Mouse (Mus musculus) CH12.LX (cell line): ENCODE measurements around the gene Dscaml1. TPM values are rescaled to one million over a fixed set of nuclear protein-coding genes. Genes with fewer than 3 reads are reported as not detected.

Source experiments
- DNase-seq: peaks from one replicate; pipeline ENCODE4 v3.0.0-alpha.2; 2013; ENCODE audit errors: extremely low read depth
- H3K27ac ChIP-seq: 2 replicates; pipeline ENCODE4 v1.5.1; 2012; ENCODE audit warnings: low read depth, mild to moderate bottlenecking, control low read depth, moderate library complexity; ENCODE audit not compliant: insufficient read depth
- H3K27me3 ChIP-seq: replicated peaks from 2 replicates; pipeline ENCODE3; 2012; ENCODE audit warnings: inconsistent platforms
- H3K36me3 ChIP-seq, 2 experiments: replicated peaks in 1 of 2; 2 replicates each; pipeline versions ENCODE3 to v1.6.1; 2012; ENCODE audit warnings: inconsistent platforms in 1 of 2, low read length in 1 of 2, mild to moderate bottlenecking in 1 of 2, mixed read lengths in 1 of 2, moderate library complexity in 1 of 2; ENCODE audit not compliant: control insufficient read depth in 1 of 2, insufficient read depth in 1 of 2
- H3K4me1 ChIP-seq, 2 experiments: 2 replicates each; pipeline ENCODE4 v1.6.1; 2012; ENCODE audit warnings: inconsistent platforms in 1 of 2, moderate library complexity in 1 of 2; ENCODE audit not compliant: insufficient read depth in 2 of 2, control insufficient read depth in 1 of 2
- H3K4me2 ChIP-seq: 2 replicates; pipeline ENCODE4 v1.6.1; 2012; ENCODE audit warnings: low read depth, mild to moderate bottlenecking, control low read depth; ENCODE audit not compliant: poor library complexity, insufficient read depth, severe bottlenecking
- H3K4me3 ChIP-seq, 3 experiments: fragments of 150-350 bp in 1 of 3; sonication (generic) in 1 of 3; replicated peaks in 1 of 3; 2 replicates each; pipeline versions ENCODE3 to v1.5.1; 2011 to 2012; ENCODE audit warnings: low read depth in 2 of 3, low read length in 2 of 3, mild to moderate bottlenecking in 2 of 3, moderate library complexity in 2 of 3, control low read depth in 1 of 3, improper control_type of control experiment in 1 of 3, inconsistent platforms in 1 of 3, mixed read lengths in 1 of 3; ENCODE audit not compliant: poor library complexity in 1 of 3
- H3K79me2 ChIP-seq: replicated peaks from 2 replicates; pipeline ENCODE4 v1.6.1; 2012; ENCODE audit warnings: mild to moderate bottlenecking, moderate library complexity; ENCODE audit not compliant: control insufficient read depth, poor library complexity, insufficient read depth, severe bottlenecking; ENCODE audit errors: extremely low read depth
- H3K9ac ChIP-seq: 2 replicates; pipeline ENCODE4 v1.6.1; 2012; ENCODE audit warnings: low read depth, mild to moderate bottlenecking, control low read depth, moderate library complexity; ENCODE audit not compliant: insufficient read depth
- H3K9me3 ChIP-seq: replicated peaks from 2 replicates; pipeline ENCODE3; 2012; ENCODE audit warnings: low read length, inconsistent platforms, mixed read lengths
- CHD2 ChIP-seq: IDR thresholded peaks from 2 replicates; pipeline ENCODE4 v1.6.1; 2011; ENCODE audit warnings: low read length, improper control_type of control experiment
- CTCF ChIP-seq, 2 experiments: IDR thresholded peaks in 1 of 2; conservative IDR thresholded peaks in 1 of 2; 2 replicates each; pipeline ENCODE4 v1.5.1; 2011 to 2012; ENCODE audit warnings: low read depth in 2 of 2, low read length in 2 of 2, improper control_type of control experiment in 1 of 2, inconsistent platforms in 1 of 2, mild to moderate bottlenecking in 1 of 2, moderate library complexity in 1 of 2
- E2F4 ChIP-seq: IDR thresholded peaks from 2 replicates; pipeline ENCODE4 v1.6.1; 2011; ENCODE audit warnings: low read depth, low read length, improper control_type of control experiment; ENCODE audit not compliant: insufficient replicate concordance
- ELF1 ChIP-seq: IDR thresholded peaks from 2 replicates; pipeline ENCODE4 v1.6.1; 2014; ENCODE audit warnings: low read depth, mild to moderate bottlenecking, inconsistent platforms, low read length, improper control_type of control experiment
- EP300 ChIP-seq: IDR thresholded peaks from 2 replicates; pipeline ENCODE4 v1.6.1; 2011; ENCODE audit warnings: low read length, improper control_type of control experiment
- HCFC1 ChIP-seq: IDR thresholded peaks from 2 replicates; pipeline ENCODE4 v1.6.1; 2012; ENCODE audit warnings: low read depth, mild to moderate bottlenecking, inconsistent platforms, low read length, improper control_type of control experiment
- JUN ChIP-seq: IDR thresholded peaks from 2 replicates; pipeline ENCODE4 v1.6.1; 2011; ENCODE audit warnings: low read depth, mild to moderate bottlenecking, low read length, improper control_type of control experiment, moderate library complexity; ENCODE audit not compliant: insufficient read depth
- KAT2A ChIP-seq: IDR thresholded peaks from 2 replicates; pipeline ENCODE4 v1.6.1; 2012; ENCODE audit warnings: low read length, improper control_type of control experiment, inconsistent platforms; ENCODE audit not compliant: insufficient replicate concordance
- MXI1 ChIP-seq: IDR thresholded peaks from 2 replicates; pipeline ENCODE4 v1.6.1; 2011; ENCODE audit warnings: mild to moderate bottlenecking, low read depth, low read length, improper control_type of control experiment
- NRF1 ChIP-seq: IDR thresholded peaks from 2 replicates; pipeline ENCODE4 v1.6.1; 2014; ENCODE audit warnings: low read depth, mild to moderate bottlenecking, inconsistent platforms, low read length, improper control_type of control experiment, moderate library complexity
- PAX5 ChIP-seq: IDR thresholded peaks from 2 replicates; pipeline ENCODE4 v1.6.1; 2012; ENCODE audit warnings: low read length, inconsistent platforms, mixed read lengths
- POLR2AphosphoS2 ChIP-seq: IDR thresholded peaks from 2 replicates; pipeline ENCODE4 v1.6.1; 2011; ENCODE audit warnings: low read depth, low read length, improper control_type of control experiment
- RAD21 ChIP-seq: IDR thresholded peaks from 2 replicates; pipeline ENCODE4 v1.6.1; 2011; ENCODE audit warnings: low read depth, mild to moderate bottlenecking, low read length, improper control_type of control experiment, moderate library complexity
- SIN3A ChIP-seq: IDR thresholded peaks from 2 replicates; pipeline ENCODE4 v1.6.1; 2012; ENCODE audit warnings: low read length, improper control_type of control experiment, inconsistent platforms
- TBP ChIP-seq: conservative IDR thresholded peaks from 2 replicates; pipeline ENCODE4 v1.6.1; 2011; ENCODE audit warnings: low read depth, low read length, improper control_type of control experiment
- TCF12 ChIP-seq: IDR thresholded peaks from 2 replicates; pipeline ENCODE4 v1.6.1; 2014; ENCODE audit warnings: low read depth, mild to moderate bottlenecking, inconsistent platforms, low read length, improper control_type of control experiment
- USF2 ChIP-seq: conservative IDR thresholded peaks from 2 replicates; pipeline ENCODE4 v1.6.1; 2011; ENCODE audit warnings: low read depth, low read length, improper control_type of control experiment
- ZKSCAN1 ChIP-seq: IDR thresholded peaks from 2 replicates; pipeline ENCODE4 v1.6.1; 2012; ENCODE audit warnings: low read depth, inconsistent platforms, low read length, improper control_type of control experiment, borderline replicate concordance
- dilution Hi-C: fragments of 300-500 bp; cut with MboI; formaldehyde crosslinking; loops from 2 replicates; pipeline ENCODE4 v1.14.3; 2020; ENCODE audit warnings: low sequenced_read_pairs; ENCODE audit not compliant: extremely low pct_unique_long_range_greater_than_20kb, extremely low pct_ligation_motif_present
- in situ Hi-C: fragments of 300-500 bp; cut with MboI; formaldehyde crosslinking; loops from 3 replicates; pipeline ENCODE4 v1.14.3; 2019; ENCODE audit warnings: low sequenced_read_pairs, low pct_ligation_motif_present, low pct_unique_long_range_greater_than_20kb, mixed read lengths
- polyA plus RNA-seq: library from polyadenylated mRNA; unstranded; fragments of >175 nt; gene quantifications from 2 replicates; pipeline ENCODE4 v1.2.1, GENCODE M21; 2012; ENCODE audit warnings: low read depth; ENCODE audit not compliant: insufficient read length
- total RNA-seq, 2 experiments: library from RNA; depleted of rRNA; stranded (reverse); fragments of 300-350 nt in 1 of 2; fragments of >200 nt in 1 of 2; gene quantifications; 2 replicates each; pipeline ENCODE4 v1.2.3; 2012 to 2014

Gene Dscaml1
- total and polyA plus RNA-seq, 3 experiments: not detected

DNA sequence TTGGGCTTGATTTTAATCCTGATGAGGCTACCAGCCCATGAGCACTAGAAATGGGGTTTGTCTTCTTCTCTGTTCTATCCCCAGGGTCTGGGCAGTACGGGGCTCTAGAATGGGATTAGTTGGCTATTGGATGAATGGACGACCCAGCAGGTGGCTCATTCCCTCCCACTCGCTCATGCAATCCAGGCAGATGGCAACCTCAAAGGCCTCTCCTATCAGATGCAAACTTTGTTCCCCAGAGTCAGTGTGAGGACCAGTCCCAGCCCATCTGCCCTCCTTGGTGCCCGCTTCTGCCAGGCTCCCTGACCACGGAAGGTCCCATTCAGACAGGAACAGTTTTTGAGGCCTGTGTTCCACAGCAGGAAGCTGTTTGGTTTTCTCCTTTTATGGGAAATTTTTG lies 123.4 kb downstream of the Dscaml1 start:
- no peak for TF ChIP-seq HCFC1
- TF ChIP-seq JUN: no peak
- Histone ChIP-seq H3K36me3 (no peaks in the 10 kb centered on the region), H3K27me3 (peaks cover 15% of the 10 kb centered on the region), H3K4me3 (no peak overlapping the region), H3K4me2 (no peak overlapping the region), H3K27ac (no peak overlapping the region), H3K79me2 (no peaks in the 10 kb centered on the region), H3K9me3 (no peaks in the 10 kb centered on the region), H3K4me1 (peaks cover 0 to 28% of the 10 kb centered on the region in 2 experiments; a peak in 2 of 4 replicates), H3K9ac (no peak overlapping the region)
- no peak for DNase-seq
- dilution Hi-C loops: no loop called here
- in situ Hi-C loops: no loop called here

GRCm38 (mm10) chr9:45550210-45550609 lies 123.8 kb downstream of the Dscaml1 start:
- H3K4me1 ChIP-seq: peaks cover 0 to 28% of the 10 kb centered on the region in 2 experiments; a peak in 2 of 4 replicates
- H3K27me3 ChIP-seq: peaks cover 15% of the 10 kb centered on the region
- TF ChIP-seq HCFC1 (no peak), SIN3A (no peak), CTCF (conservative IDR thresholded peaks at IDR 0.05 in 1 of 2, IDR thresholded peaks at IDR 0.05 in 1 of 2; ENCODE audit: low read depth in 2 of 2, low read length in 2 of 2) (no peak), PAX5 (no peak), KAT2A (no peak)
- in situ Hi-C loops: no loop called here
- no peak overlapping the region for H3K27ac ChIP-seq
- no peak overlapping the region for H3K9ac ChIP-seq
- no peaks in the 10 kb centered on the region for H3K79me2 ChIP-seq
- H3K4me3 ChIP-seq: no peak overlapping the region
- dilution Hi-C loops: no loop called here
- DNase-seq: no peak
- H3K36me3 ChIP-seq: no peaks in the 10 kb centered on the region
- no peak overlapping the region for H3K4me2 ChIP-seq
- H3K9me3 ChIP-seq: no peaks in the 10 kb centered on the region

DNA sequence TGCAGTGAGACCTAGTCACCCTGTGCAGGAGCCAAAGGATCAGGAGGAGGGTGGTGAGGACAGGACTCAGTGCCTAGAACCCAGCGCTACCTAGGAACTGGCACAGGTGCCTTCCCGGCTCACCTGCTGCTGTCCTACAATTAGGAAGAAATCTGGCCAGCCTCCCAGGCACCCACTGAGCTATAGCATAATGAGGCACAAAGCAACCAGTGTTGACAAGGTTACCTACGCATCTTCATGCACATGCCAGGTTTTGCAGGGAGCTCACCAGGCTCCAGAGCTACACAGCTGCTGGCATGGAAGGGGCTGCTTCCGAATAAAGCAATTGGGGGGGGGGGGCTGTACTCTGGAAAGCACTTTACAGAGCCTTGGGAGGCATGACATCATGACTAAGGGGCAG lies 124.2 kb downstream of the Dscaml1 start:
- no peak for TF ChIP-seq ELF1
- no peak for TF ChIP-seq MXI1
- TF ChIP-seq TBP: no peak
- TF ChIP-seq POLR2AphosphoS2: no peak
- no peak for TF ChIP-seq USF2
- TF ChIP-seq KAT2A: no peak
- no peak for TF ChIP-seq RAD21
- no peak for TF ChIP-seq ZKSCAN1
- TF ChIP-seq CTCF (conservative IDR thresholded peaks at IDR 0.05 in 1 of 2, IDR thresholded peaks at IDR 0.05 in 1 of 2; ENCODE audit: low read depth in 2 of 2, low read length in 2 of 2): no peak
- TF ChIP-seq HCFC1: no peak
- no peak for TF ChIP-seq E2F4
- no peak for TF ChIP-seq CHD2
- TF ChIP-seq EP300: no peak
- no peak for TF ChIP-seq NRF1
- TF ChIP-seq JUN: no peak
- no peak for TF ChIP-seq TCF12
- Histone ChIP-seq H3K79me2 (no peaks in the 10 kb centered on the region), H3K4me1 (peaks cover 0 to 28% of the 10 kb centered on the region in 2 experiments; a peak in 2 of 4 replicates), H3K9ac (no peak overlapping the region), H3K27ac (no peak overlapping the region), H3K36me3 (no peaks in the 10 kb centered on the region), H3K4me3 (no peak overlapping the region), H3K27me3 (peaks cover 17% of the 10 kb centered on the region), H3K4me2 (no peak overlapping the region), H3K9me3 (no peaks in the 10 kb centered on the region)
- DNase-seq: no peak
- in situ Hi-C loops (no loop called here), dilution Hi-C loops (no loop called here)
